Mouse (Mus musculus): ENCODE results near the gene Ing2. TPM values are rescaled to one million over a fixed set of nuclear protein-coding genes. Genes with fewer than 3 reads are reported as not detected.

Ing2 gene
- 14.8 and 15.5 TPM in 2 replicates for polyA plus RNA-seq (2015; fragmentation: Nextera tagmentation; extraction: Ambion mirVana)

DNA sequence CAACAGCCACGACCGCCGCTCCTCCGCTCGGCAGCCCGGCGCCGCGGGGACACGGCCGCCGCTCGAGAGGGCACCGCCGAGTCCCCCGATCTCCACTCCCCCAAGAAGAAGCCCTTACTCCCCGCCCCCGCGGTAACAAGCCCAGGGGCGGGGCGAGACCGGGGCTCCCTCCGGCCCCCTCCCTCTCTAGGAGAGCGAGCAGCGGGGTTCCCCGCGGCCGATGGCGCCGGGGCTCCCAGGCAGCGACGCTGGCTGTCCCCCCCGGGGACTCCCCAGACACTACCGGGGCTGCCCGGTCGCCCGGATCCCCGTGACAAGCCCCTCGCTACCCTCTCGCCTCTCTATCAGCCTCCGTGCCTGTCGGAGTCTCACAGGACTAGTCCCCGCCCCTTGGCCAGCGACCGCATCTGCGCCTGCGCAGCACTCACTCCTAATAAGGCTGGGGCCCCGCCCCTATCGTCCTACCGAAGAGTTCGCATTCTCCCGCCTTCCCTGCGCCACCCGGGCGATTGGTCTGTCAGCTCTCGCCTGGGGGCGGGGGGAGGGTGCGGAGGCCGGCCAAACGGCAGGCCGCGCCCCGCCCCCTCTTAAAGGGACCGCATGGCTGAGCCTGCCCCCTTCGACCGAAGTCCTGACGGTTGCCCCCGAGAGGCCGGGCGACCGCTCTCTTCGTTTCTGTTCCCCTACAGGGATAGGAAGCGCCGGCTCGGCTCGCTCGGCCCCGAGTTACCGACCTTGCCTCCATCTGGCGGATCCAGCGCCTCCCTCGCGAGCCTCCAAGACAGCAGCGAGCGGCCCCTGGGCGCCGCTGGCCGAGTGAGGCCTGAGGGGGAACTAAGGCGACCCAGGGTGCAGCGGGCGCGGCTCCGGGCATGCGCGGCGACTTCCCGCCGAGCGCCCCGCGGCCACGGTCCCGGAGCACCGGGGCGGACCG lies at the start of gene Ing2:
Ing2 (minus strand) TSS at position 780 of the 934 bp plus-strand sequence.
- H3K27me3 ChIP-seq (replicated peaks; ENCODE audit: insufficient read depth, low read length): no peaks in the 10 kb centered on the region
- no peaks in the 10 kb centered on the region for H3K9me3 ChIP-seq (ENCODE audit: low read length)
- DNase-seq (ENCODE audit: low spot score) (peak; percentile 100), ATAC-seq (peak; percentile 92)
- peak within 1 kb of the TSS; percentile 91 for H3K27ac ChIP-seq (ENCODE audit: low read length)
- H3K4me1 ChIP-seq (ENCODE audit: insufficient read depth, low read depth, low read length): peaks cover 4% of the 10 kb centered on the region
- no peak for TF ChIP-seq EP300 (IDR thresholded peaks at IDR 0.05)
- peak; percentile 28 for TF ChIP-seq CTCF (IDR thresholded peaks at IDR 0.05)
- peak within 1 kb of the TSS; percentile 81 for H3K9ac ChIP-seq (replicated peaks; ENCODE audit: low read depth)
- peak within 1 kb of the TSS; percentile 81 for H3K4me2 ChIP-seq (replicated peaks; ENCODE audit: low read depth, low read length)
- WGBS: under 1% methylated on average over 41 of the region's 106 CpGs
- H3K4me3 ChIP-seq (ENCODE audit: low read depth, low read length): peak within 1 kb of the TSS; percentile 96
- H3K36me3 ChIP-seq (ENCODE audit: insufficient read depth, low read length): no peaks in the 10 kb centered on the region

DNA sequence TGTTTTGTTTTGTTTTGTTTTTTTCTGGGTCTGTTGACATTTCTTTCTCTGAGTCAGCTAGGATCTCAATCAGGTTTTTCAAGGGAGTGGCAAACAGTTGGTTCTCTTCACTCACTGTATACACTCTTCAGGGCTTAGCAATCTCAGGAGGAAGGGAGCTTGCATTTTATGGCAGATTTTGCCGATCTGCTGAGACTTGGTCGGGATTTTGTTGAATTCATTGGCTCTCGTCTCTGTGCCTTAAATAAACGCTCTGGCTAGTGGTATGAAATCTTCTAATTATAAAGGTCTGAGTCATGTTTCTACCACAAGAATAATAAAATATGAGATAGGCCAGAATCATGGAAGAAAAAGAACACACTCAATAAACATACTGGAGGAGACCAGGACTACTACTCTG lies 46.3 kb upstream of the Ing2 start:
- H3K9me3 ChIP-seq (ENCODE audit: low read length): no peaks in the 10 kb centered on the region
- H3K9ac ChIP-seq (replicated peaks; ENCODE audit: low read depth): no peak overlapping the region
- TF ChIP-seq EP300 (IDR thresholded peaks at IDR 0.05): no peak
- no peak for TF ChIP-seq CTCF (IDR thresholded peaks at IDR 0.05)
- H3K36me3 ChIP-seq (ENCODE audit: insufficient read depth, low read length): no peaks in the 10 kb centered on the region
- WGBS: 43% methylated on average over 4 of the region's 4 CpGs
- DNase-seq (ENCODE audit: low spot score): peak; percentile 28
- H3K4me3 ChIP-seq (ENCODE audit: low read depth, low read length): no peak overlapping the region
- H3K4me2 ChIP-seq (replicated peaks; ENCODE audit: low read depth, low read length): no peak overlapping the region
- peak; percentile 30; the same call in 1 of the 2 replicates for ATAC-seq
- H3K27me3 ChIP-seq (replicated peaks; ENCODE audit: insufficient read depth, low read length): no peaks in the 10 kb centered on the region
- H3K4me1 ChIP-seq (ENCODE audit: insufficient read depth, low read depth, low read length): no peaks in the 10 kb centered on the region
- H3K27ac ChIP-seq (ENCODE audit: low read length): no peak overlapping the region

GRCm38 (mm10) chr8:47718641-47719040 lies 43.3 kb upstream of the Ing2 start:
- Histone ChIP-seq H3K36me3 (ENCODE audit: insufficient read depth, low read length) (no peaks in the 10 kb centered on the region), H3K27me3 (replicated peaks; ENCODE audit: insufficient read depth, low read length) (no peaks in the 10 kb centered on the region), H3K9ac (replicated peaks; ENCODE audit: low read depth) (no peak overlapping the region), H3K4me2 (replicated peaks; ENCODE audit: low read depth, low read length) (peak overlapping the region; percentile 25; the same call in 1 of the 2 replicates), H3K4me1 (ENCODE audit: insufficient read depth, low read depth, low read length) (peaks cover 3% of the 10 kb centered on the region; the same call in 1 of the 2 replicates), H3K4me3 (ENCODE audit: low read depth, low read length) (no peak overlapping the region), H3K9me3 (ENCODE audit: low read length) (no peaks in the 10 kb centered on the region), H3K27ac (ENCODE audit: low read length) (no peak overlapping the region)
- TF ChIP-seq EP300 (IDR thresholded peaks at IDR 0.05): no peak
- 19% methylated on average over 11 of the region's 11 CpGs for WGBS
- DNase-seq (ENCODE audit: low spot score): peak; percentile 54
- ATAC-seq: no peak

- peak; percentile 39; the same call in 1 of the 2 replicates for TF ChIP-seq EP300 (IDR thresholded peaks at IDR 0.05)
- TF ChIP-seq CTCF (IDR thresholded peaks at IDR 0.05): no peak
- DNase-seq (ENCODE audit: low spot score) (peak; percentile 98), ATAC-seq (peak; percentile 95)
- Histone ChIP-seq H3K36me3 (ENCODE audit: insufficient read depth, low read length) (peaks cover 9% of the 10 kb centered on the region; the same call in 1 of the 2 replicates), H3K27ac (ENCODE audit: low read length) (peak within 1 kb of the TSS; percentile 94), H3K9me3 (ENCODE audit: low read length) (no peaks in the 10 kb centered on the region), H3K4me1 (ENCODE audit: insufficient read depth, low read depth, low read length) (peaks cover 3% of the 10 kb centered on the region; the same call in 1 of the 2 replicates), H3K27me3 (replicated peaks; ENCODE audit: insufficient read depth, low read length) (no peaks in the 10 kb centered on the region), H3K4me2 (replicated peaks; ENCODE audit: low read depth, low read length) (peak within 1 kb of the TSS; percentile 68), H3K4me3 (ENCODE audit: low read depth, low read length) (peak within 1 kb of the TSS; percentile 80), H3K9ac (replicated peaks; ENCODE audit: low read depth) (peak within 1 kb of the TSS; percentile 80)
- WGBS: under 1% methylated on average over 63 of the region's 114 CpGs
These were observed 38.7 kb upstream of the Ing2 start, which contains the start of gene Cdkn2aip for GRCm38 (mm10) chr8:47713761-47714745. TSS of gene Cdkn2aip (minus strand) at chr8:47713932.

DNA sequence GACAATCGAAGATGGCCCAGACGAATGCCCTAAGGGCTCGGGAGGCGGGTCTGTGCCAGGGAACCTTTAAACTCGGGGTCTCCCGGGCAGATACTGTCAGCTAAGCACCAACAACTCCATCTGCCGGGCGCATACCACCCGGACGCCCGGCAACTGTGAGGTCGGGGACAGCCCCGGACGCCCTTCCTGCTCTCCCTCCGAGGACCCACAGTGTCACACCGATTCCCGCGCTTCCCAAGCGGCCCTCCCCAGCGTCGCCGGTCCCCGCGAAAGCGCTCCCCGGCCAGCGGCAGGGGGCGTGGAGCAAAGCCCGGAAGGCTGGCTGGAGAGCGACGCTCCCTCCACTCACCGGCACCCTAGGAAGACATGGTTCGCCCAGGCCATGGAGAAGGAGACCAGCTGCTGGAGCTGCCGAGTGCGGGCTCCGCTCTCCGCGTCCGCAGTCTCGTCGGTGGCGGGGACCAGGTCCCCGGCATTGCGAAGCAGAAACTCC lies 37.9 kb upstream of the Ing2 start:
- WGBS: under 1% methylated on average over 36 of the region's 44 CpGs
- DNase-seq (ENCODE audit: low spot score) (peak; percentile 64), ATAC-seq (peak; percentile 36)
- Histone ChIP-seq H3K4me3 (ENCODE audit: low read depth, low read length) (peak overlapping the region; percentile 80), H3K9me3 (ENCODE audit: low read length) (no peaks in the 10 kb centered on the region), H3K27me3 (replicated peaks; ENCODE audit: insufficient read depth, low read length) (no peaks in the 10 kb centered on the region), H3K9ac (replicated peaks; ENCODE audit: low read depth) (peak overlapping the region; percentile 80), H3K36me3 (ENCODE audit: insufficient read depth, low read length) (peaks cover 9% of the 10 kb centered on the region; the same call in 1 of the 2 replicates), H3K27ac (ENCODE audit: low read length) (peak overlapping the region; percentile 94), H3K4me2 (replicated peaks; ENCODE audit: low read depth, low read length) (peak overlapping the region; percentile 68), H3K4me1 (ENCODE audit: insufficient read depth, low read depth, low read length) (peaks cover 3% of the 10 kb centered on the region; the same call in 1 of the 2 replicates)
- TF ChIP-seq CTCF (IDR thresholded peaks at IDR 0.05) (peak; percentile 52), EP300 (IDR thresholded peaks at IDR 0.05) (no peak)

All from lung, postnatal 0 days (tissue).